Mouse (Mus musculus): ENCODE measurements around the gene Gm10645. TPM values are rescaled to one million over a fixed set of nuclear protein-coding genes. Genes with fewer than 3 reads are reported as not detected.

Gene Gm10645
- polyA plus RNA-seq, 1 experiment, result 0.25 TPM

- TF ChIP-seq POLR2A (IDR thresholded peaks at IDR 0.05; ENCODE audit: low read depth, low read length) (no peak), CTCF (conservative IDR thresholded peaks at IDR 0.05; ENCODE audit: insufficient read depth, insufficient read length, low read depth, low read length) (no peak)
- no peaks in the 10 kb centered on the region for H3K36me3 ChIP-seq (ENCODE audit: control insufficient read depth, insufficient read depth, low read length)
- H3K4me3 ChIP-seq (ENCODE audit: insufficient read depth, low read depth, low read length), result no peak overlapping the region
- H3K27ac ChIP-seq (ENCODE audit: insufficient read depth, low read depth, low read length), result no peak overlapping the region
- WGBS, result 46% methylated on average over 6 of the region's 6 CpGs
- no peak for DNase-seq
- H3K27me3 ChIP-seq (replicated peaks; ENCODE audit: control insufficient read depth, insufficient read depth, low read length), result no peaks in the 10 kb centered on the region
- no peaks in the 10 kb centered on the region; the same call in 1 of the 2 replicates for H3K4me1 ChIP-seq (ENCODE audit: control insufficient read depth, insufficient read depth, low read length)
Observed at GRCm38 (mm10) chr8:83181851-83182482, 16.0 kb upstream of the Gm10645 start.

GRCm38 (mm10) chr8:83178228-83178742 lies 12.3 kb upstream of the Gm10645 start:
- TF ChIP-seq POLR2A (IDR thresholded peaks at IDR 0.05; ENCODE audit: low read depth, low read length) (no peak), CTCF (conservative IDR thresholded peaks at IDR 0.05; ENCODE audit: insufficient read depth, insufficient read length, low read depth, low read length) (no peak; the same call in 1 of the 2 replicates)
- Histone ChIP-seq H3K4me3 (ENCODE audit: insufficient read depth, low read depth, low read length) (no peak overlapping the region), H3K36me3 (ENCODE audit: control insufficient read depth, insufficient read depth, low read length) (no peaks in the 10 kb centered on the region), H3K27ac (ENCODE audit: insufficient read depth, low read depth, low read length) (no peak overlapping the region), H3K4me1 (ENCODE audit: control insufficient read depth, insufficient read depth, low read length) (no peaks in the 10 kb centered on the region; the same call in 1 of the 2 replicates), H3K27me3 (replicated peaks; ENCODE audit: control insufficient read depth, insufficient read depth, low read length) (no peaks in the 10 kb centered on the region)
- 7% methylated on average over 9 of the region's 9 CpGs for WGBS
- peak; percentile 23 for DNase-seq

GRCm38 (mm10) chr8:83177317-83178195 lies 11.6 kb upstream of the Gm10645 start:
- no peak for DNase-seq
- no peaks in the 10 kb centered on the region for H3K27me3 ChIP-seq (replicated peaks; ENCODE audit: control insufficient read depth, insufficient read depth, low read length)
- no peaks in the 10 kb centered on the region; the same call in 1 of the 2 replicates for H3K4me1 ChIP-seq (ENCODE audit: control insufficient read depth, insufficient read depth, low read length)
- TF ChIP-seq CTCF (conservative IDR thresholded peaks at IDR 0.05; ENCODE audit: insufficient read depth, insufficient read length, low read depth, low read length), result no peak
- TF ChIP-seq POLR2A (IDR thresholded peaks at IDR 0.05; ENCODE audit: low read depth, low read length), result no peak
- no peaks in the 10 kb centered on the region for H3K36me3 ChIP-seq (ENCODE audit: control insufficient read depth, insufficient read depth, low read length)
- 45% methylated on average over 11 of the region's 11 CpGs for WGBS
- H3K4me3 ChIP-seq (ENCODE audit: insufficient read depth, low read depth, low read length), result no peak overlapping the region
- no peak overlapping the region for H3K27ac ChIP-seq (ENCODE audit: insufficient read depth, low read depth, low read length)

- no peak for DNase-seq
- Histone ChIP-seq H3K36me3 (ENCODE audit: control insufficient read depth, insufficient read depth, low read length) (no peaks in the 10 kb centered on the region), H3K27ac (ENCODE audit: insufficient read depth, low read depth, low read length) (no peak overlapping the region), H3K4me3 (ENCODE audit: insufficient read depth, low read depth, low read length) (no peak overlapping the region), H3K4me1 (ENCODE audit: control insufficient read depth, insufficient read depth, low read length) (no peaks in the 10 kb centered on the region; the same call in 1 of the 2 replicates), H3K27me3 (replicated peaks; ENCODE audit: control insufficient read depth, insufficient read depth, low read length) (no peaks in the 10 kb centered on the region)
- WGBS, result 75% methylated on average over 2 of the region's 2 CpGs
- no peak for TF ChIP-seq CTCF (conservative IDR thresholded peaks at IDR 0.05; ENCODE audit: insufficient read depth, insufficient read length, low read depth, low read length)
- TF ChIP-seq POLR2A (IDR thresholded peaks at IDR 0.05; ENCODE audit: low read depth, low read length), result no peak
Observed at GRCm38 (mm10) chr8:83176785-83177184, 10.8 kb upstream of the Gm10645 start.

GRCm38 (mm10) chr8:83175680-83176079 lies 9.7 kb upstream of the Gm10645 start:
- no peaks in the 10 kb centered on the region for H3K4me1 ChIP-seq (ENCODE audit: control insufficient read depth, insufficient read depth, low read length)
- no peaks in the 10 kb centered on the region for H3K36me3 ChIP-seq (ENCODE audit: control insufficient read depth, insufficient read depth, low read length)
- WGBS, result 79% methylated on average over 10 of the region's 10 CpGs
- no peaks in the 10 kb centered on the region for H3K27me3 ChIP-seq (replicated peaks; ENCODE audit: control insufficient read depth, insufficient read depth, low read length)
- no peak for DNase-seq
- H3K27ac ChIP-seq (ENCODE audit: insufficient read depth, low read depth, low read length), result no peak overlapping the region
- TF ChIP-seq CTCF (conservative IDR thresholded peaks at IDR 0.05; ENCODE audit: insufficient read depth, insufficient read length, low read depth, low read length), result no peak
- no peak overlapping the region for H3K4me3 ChIP-seq (ENCODE audit: insufficient read depth, low read depth, low read length)

GRCm38 (mm10) chr8:83170894-83171293 lies 4.9 kb upstream of the Gm10645 start:
- no peak for DNase-seq
- no peaks in the 10 kb centered on the region for H3K36me3 ChIP-seq (ENCODE audit: control insufficient read depth, insufficient read depth, low read length)
- no peaks in the 10 kb centered on the region for H3K4me1 ChIP-seq (ENCODE audit: control insufficient read depth, insufficient read depth, low read length)
- 47% methylated on average over 6 of the region's 6 CpGs for WGBS
- no peak overlapping the region for H3K27ac ChIP-seq (ENCODE audit: insufficient read depth, low read depth, low read length)
- TF ChIP-seq POLR2A (IDR thresholded peaks at IDR 0.05; ENCODE audit: low read depth, low read length), result no peak
- TF ChIP-seq CTCF (conservative IDR thresholded peaks at IDR 0.05; ENCODE audit: insufficient read depth, insufficient read length, low read depth, low read length), result no peak
- H3K4me3 ChIP-seq (ENCODE audit: insufficient read depth, low read depth, low read length), result no peak overlapping the region
- H3K27me3 ChIP-seq (replicated peaks; ENCODE audit: control insufficient read depth, insufficient read depth, low read length), result no peaks in the 10 kb centered on the region

- 92% methylated on average over 2 of the region's 2 CpGs for WGBS
- no peak overlapping the region for H3K27ac ChIP-seq (ENCODE audit: insufficient read depth, low read depth, low read length)
- no peaks in the 10 kb centered on the region for H3K4me1 ChIP-seq (ENCODE audit: control insufficient read depth, insufficient read depth, low read length)
- no peak overlapping the region for H3K4me3 ChIP-seq (ENCODE audit: insufficient read depth, low read depth, low read length)
- no peaks in the 10 kb centered on the region for H3K36me3 ChIP-seq (ENCODE audit: control insufficient read depth, insufficient read depth, low read length)
- H3K27me3 ChIP-seq (replicated peaks; ENCODE audit: control insufficient read depth, insufficient read depth, low read length), result no peaks in the 10 kb centered on the region
- DNase-seq, result no peak
- TF ChIP-seq POLR2A (IDR thresholded peaks at IDR 0.05; ENCODE audit: low read depth, low read length), result no peak
- 0 out of 2 replicates have a peak, but pooled peaks have one; percentile 24 for TF ChIP-seq CTCF (conservative IDR thresholded peaks at IDR 0.05; ENCODE audit: insufficient read depth, insufficient read length, low read depth, low read length)
Observed at GRCm38 (mm10) chr8:83169709-83170108, 3.7 kb upstream of the Gm10645 start.
